Mouse (Mus musculus): ENCODE measurements at regions not wholly inside any gene's neighbourhood (a gene's known extent, or its start where the extent isn't known, plus 50 kb on each side); places are given as distances from the start of the nearest gene placed in this dataset.

DNA sequence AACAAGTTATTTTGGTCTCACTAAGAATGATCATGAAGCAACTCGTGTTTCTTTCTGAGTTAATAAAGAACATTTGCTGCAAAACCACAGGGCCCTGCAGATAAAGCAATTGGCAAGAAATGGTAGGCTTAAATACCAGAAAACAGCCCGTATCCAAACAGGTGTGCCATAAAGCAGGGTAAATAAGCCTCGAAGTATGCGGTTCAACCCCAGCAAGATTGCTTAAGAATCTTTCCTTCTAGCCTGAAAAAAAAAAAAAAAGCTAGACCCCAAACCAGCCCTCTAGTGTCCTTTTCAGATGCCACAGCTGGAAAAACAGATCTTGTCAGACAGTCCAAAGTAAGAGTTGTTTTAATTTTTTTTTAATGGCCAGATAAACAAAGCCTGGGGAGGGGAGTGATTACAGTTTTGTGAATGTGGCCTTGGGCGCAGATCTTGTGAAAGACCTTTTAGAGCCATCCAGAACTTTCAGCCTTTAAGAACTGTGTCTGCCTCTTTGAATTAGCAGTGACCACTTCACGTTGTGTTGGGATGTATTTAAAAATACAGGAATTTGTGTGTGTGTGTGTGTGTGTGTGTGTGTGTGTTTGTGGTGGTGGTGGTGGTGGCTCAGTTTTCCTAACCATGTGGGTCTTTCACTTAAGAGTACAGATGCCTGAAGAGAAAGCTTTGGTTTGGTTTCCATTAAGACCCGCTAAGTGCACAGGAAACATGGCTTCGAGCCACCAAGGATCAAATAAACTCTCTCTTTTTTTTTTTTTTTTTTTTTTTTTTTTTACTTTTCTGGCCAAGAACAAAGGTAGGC is 116.3 kb upstream of the Maf start:
- DNase-seq (ENCODE audit: low spot score) = no peak

DNA sequence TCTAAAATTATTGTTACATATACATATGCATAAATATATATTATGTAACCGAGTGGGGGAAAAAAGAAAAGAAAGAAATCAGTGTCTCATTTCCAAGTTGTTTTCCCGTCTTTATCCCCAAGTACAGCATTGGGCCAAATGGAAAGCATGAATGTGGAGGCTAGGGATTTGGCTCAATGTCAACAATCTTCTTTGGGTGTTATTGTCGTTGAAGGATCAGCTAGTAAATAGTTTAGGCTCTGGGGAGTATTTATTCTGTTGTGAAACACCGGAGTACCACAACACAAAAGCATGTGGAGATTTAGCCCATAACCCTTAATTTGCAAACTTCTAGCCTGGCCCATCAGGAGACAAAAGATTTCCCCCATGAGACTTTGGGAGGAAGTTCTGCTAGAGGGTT is 105.8 kb upstream of the Maf start:
- no peak for DNase-seq (ENCODE audit: low spot score)

DNA sequence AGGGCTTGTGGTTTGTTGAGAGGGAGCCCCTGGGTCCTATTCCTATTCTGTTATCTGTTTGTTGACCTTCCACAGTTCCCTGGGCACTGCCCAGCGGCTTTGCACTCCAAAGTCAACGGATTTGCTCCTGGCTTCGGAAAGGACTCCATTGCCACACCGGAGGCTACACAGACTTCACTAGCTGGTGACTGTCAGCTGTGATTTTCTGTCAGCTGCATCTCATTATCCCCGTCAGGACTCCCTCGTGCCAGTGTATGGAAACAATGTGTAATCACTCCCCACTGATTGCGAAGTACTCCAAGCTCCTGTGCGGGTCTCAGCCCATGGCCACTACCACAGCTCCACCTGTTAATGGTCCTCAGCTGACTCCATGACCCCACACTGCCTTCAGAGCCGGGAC is 99.0 kb upstream of the Maf start:
- DNase-seq (ENCODE audit: low spot score) = no peak

DNA sequence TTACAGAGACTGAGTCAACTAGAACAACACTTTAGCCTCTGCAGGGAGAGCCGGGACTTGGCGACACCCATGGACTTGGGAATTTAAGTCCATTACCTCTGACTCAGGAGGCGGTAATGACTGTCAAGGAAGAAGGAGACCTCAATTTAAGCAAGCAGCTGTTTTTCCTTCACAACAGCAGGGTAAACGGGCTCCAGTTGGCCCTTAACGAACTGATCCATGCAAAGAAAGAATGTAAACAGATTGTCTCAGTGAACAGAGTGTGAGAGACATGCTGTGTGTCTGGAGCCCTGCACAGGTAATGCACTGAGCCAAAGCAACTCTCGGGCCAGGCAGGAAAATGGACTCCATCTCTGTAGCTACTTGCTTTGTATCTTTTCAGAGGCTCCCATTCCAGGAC is 98.5 kb upstream of the Maf start:
- DNase-seq (ENCODE audit: low spot score) = no peak

DNA sequence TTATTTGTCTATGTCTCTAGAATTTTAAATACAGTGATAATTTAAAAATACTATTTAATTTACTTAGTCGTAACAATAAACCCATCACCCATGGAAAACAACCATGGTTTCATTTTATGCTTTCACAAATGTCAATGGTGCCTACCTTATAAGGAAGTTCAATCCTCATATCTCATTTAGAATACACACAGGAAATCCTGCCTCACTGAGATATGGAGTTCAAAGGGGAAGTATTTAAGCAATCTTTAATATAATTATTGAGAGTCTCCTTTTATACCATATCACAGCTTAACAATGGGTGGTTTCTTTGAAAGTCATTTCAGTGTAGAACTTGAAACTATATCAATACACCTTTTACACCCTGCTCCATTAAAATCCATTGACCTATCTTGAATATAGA is 86.0 kb upstream of the Maf start:
- no peak for DNase-seq (ENCODE audit: low spot score)

DNA sequence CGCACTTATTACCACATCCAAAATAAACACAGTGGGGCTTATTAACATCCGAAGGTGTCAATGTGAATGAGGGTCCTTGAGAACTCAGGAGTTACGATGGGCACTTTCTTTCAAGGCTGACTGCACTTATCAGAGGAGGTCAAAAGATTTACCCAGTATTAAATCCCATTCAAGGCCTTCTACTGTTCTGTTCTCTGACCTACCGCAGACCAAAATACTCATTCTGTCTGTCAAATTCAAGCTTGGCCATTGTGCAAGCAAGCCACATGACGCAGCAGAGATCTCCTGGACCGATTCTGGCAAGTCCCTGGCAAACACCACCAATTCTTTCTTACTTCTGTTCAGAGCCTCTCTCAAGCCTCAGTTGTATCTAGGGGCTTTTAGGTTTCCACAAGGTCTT is 80.8 kb upstream of the Maf start:
- DNase-seq (ENCODE audit: low spot score) = no peak

DNA sequence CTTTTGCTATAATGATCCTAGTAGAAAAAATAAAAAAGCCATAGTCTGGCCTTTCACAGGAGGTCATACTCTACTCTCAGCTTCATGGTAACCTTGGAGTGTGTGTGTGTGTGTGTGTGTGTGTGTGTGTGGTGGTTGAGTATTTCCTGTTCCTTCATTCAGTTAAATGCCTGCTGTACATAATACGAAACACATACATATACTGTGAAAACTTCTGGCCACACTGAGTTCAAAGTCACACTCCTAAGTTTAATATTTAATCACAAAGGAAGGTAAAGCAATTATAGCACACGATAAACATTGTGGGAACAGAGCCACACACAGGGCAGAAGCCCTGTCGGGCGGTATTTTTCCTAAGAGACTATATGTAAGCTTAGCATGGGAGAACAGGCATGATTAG is 78.6 kb upstream of the Maf start:
- DNase-seq (ENCODE audit: low spot score) = no peak

DNA sequence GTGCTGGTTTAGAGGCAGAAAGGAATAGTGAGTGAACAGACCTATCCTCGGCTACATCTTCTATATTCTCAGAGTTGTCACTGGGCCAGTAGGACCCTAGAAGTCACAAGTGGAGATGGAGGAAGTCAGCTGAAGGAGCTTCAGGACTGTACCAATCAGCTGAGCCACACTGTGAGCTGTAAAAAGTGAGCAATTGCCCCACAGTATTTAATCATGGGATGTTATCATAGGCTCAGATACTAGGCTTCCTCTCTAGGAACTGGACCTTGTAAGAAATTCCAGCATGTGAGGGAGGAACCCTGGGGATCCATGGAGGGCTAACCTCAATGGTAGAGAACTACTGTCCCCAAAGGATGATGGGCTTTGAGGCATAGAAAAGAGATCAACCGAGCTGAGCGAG is 78.2 kb upstream of the Maf start:
- no peak for DNase-seq (ENCODE audit: low spot score)

DNA sequence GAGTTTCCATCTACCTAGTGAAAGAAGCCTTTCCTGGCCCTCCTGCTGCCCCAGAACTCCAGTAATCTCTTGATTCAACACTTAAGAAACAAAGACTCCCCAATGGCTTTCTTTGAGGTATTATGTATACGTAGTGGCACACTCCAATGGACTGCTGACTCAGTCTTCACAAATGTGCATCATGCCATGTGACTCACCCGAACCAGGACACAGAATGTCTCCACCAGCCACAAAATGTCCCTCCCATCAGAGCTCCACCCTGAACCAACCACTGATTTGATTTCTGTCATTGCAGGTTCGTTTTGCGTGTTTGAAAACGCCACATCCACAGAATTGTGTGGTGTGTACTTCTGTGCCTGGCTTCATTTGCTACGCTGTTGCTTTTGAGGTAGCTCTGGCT is 75.8 kb upstream of the Maf start:
- no peak for DNase-seq (ENCODE audit: low spot score)

DNA sequence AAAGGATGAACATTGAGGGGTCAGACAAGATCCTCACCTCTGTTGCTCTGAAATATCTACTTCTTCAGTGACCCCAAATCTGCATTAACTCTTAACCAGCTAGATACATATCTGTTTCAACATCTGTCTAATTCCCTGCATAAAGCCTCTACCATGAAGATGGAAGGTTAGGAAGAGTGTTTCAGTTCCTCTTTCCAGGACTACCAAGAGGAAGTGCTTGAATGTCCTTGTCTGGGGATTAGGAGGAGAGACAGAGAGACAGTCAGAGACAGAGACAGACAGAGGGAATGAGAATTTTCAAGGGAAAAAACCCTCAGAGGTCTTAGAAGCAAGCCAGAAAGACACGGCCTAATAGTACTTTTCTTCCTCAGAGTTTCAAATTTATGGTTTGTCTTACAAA is 70.8 kb upstream of the Maf start:
- DNase-seq (ENCODE audit: low spot score) = no peak

DNA sequence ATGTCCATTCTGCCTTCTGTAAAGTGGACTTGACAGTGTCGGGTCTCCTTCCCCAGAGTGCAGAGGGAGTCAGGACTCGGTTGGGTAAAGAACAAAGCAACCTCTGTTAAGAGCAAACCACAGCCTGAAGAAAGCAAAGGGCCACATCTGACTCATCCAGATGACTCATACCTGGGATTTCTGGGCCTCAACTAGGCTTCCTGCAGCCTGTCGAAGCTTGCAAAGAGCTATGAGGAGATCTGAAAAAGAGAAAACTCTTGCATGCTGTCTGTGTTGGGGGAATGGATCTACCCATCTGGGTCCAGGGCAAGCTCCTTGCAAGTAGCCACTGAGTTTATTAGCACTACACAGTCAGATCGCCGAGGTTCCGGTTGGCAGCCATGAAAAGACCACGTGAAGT is 63.5 kb upstream of the Maf start:
- DNase-seq (ENCODE audit: low spot score) = no peak

DNA sequence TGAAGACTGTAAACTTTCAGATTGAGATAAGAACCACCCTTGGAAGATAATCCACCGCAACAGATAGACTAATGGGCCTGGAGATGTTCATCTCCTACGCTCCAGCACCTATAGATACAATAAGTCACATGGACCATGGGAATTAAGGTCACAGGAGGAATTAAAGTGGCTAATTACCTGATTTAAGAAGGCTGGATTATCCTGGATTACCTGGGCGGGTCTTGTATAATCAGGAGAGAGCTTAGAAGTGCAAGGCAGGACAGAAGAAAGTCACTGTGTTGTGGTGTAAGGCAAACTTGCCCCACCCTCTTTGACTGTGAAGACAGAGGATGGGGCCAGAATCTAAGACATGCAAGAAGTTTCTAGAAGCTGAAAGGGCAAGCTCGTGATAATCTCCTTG is 61.0 kb upstream of the Maf start:
- DNase-seq (ENCODE audit: low spot score) = no peak

DNA sequence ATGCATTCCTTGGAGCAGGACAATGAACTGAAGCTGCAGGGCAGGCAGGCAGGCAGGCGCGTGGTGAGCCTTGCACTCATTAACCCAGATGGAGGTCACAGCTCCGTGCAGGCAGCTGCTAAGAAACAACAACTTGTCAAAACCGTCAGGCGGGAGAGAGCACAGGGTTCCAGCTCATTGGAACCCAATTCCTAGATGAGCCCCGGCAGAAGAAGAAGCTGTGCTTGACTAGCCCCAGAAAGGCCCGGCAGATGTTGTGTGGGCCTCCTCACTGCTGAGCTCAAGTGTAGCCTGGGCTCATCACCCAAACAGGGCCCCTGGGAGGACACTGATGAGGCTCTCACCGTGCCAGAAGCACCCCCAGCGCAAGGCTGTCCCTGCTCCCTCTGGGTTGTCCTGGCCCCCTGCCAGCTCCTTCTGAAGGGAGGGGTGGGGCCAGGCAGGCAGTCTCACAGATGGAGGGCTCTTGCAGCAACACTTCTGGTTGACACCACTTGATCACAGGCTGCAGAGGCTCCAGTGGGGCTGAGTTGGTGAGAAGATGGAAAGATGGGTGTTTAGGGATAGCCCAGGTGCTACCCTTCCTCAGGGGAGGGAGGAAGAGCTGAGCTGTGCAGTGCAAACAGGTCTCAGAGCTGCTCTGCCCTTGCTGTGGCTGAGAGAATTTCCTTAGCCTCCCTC is 58.8 kb upstream of the Maf start:
- DNase-seq (ENCODE audit: low spot score) = no peak

DNA sequence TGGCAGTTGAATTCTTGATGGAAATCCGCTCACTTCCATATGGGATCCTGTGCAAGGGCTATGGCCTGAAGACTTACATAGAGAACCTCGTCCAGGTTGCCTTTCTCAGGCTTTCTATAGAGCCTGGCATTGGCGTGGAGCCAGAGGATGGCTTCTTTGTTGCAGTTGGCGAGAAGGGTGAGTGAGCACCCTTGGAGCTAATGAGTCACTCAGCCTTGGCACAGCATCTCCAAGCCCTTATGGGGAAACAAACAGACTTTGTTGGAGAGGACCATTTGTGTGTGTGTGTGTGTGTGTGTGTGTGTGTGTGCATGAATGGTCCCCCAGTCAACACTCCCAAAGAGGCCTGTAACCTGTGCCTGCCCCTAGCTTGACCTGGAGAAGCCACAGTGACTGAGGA is 57.0 kb upstream of the Maf start:
- no peak for DNase-seq (ENCODE audit: low spot score)

DNA sequence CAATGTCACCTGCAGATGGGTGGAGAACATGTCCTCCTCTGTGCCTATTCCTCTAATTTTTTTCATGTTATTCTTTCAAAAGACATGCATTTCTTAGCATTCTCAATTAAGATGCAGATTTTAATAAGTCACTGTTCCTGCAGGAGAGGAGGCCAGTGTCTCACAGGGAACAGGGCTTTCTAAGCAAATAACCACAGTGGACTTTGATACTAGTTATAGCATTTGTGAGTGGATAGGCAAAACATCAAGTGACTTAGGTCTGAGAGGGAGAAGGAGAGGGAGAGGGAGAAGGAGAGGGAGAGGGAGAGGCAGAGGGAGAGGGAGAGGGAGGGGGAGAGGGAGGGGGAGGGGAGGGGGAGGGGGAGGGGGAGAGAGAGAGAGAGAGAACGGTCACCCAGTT is 50.4 kb upstream of the Maf start:
- DNase-seq (ENCODE audit: low spot score) = no peak

Data from c-Kit-positive CD71-positive TER-119-positive erythroid progenitor cells, embryonic 14.5 days (primary cell).